Mouse (Mus musculus): ENCODE measurements around the gene Megf6.

Gene Megf6

GRCm38 (mm10) chr4:154211459-154211858 is 40.9 kb downstream of the Megf6 start:
- DNase-seq (ENCODE audit: low read depth, low spot score): no peak

- DNase-seq (ENCODE audit: low read depth, low spot score): no peak
Observed at GRCm38 (mm10) chr4:154213586-154213985, 43.1 kb downstream of the Megf6 start.

GRCm38 (mm10) chr4:154214075-154214474 is 43.5 kb downstream of the Megf6 start:
- no peak for DNase-seq (ENCODE audit: low read depth, low spot score)

GRCm38 (mm10) chr4:154217711-154218350 is 47.3 kb downstream of the Megf6 start:
- DNase-seq (ENCODE audit: low read depth, low spot score): no peak

- DNase-seq (ENCODE audit: low read depth, low spot score): no peak
Observed at GRCm38 (mm10) chr4:154222773-154223172, 52.2 kb downstream of the Megf6 start.

- DNase-seq (ENCODE audit: low read depth, low spot score): no peak
Observed at GRCm38 (mm10) chr4:154224267-154224969, 53.9 kb downstream of the Megf6 start.

- no peak for DNase-seq (ENCODE audit: low read depth, low spot score)
Observed at GRCm38 (mm10) chr4:154224970-154225309, 54.4 kb downstream of the Megf6 start.

- DNase-seq (ENCODE audit: low read depth, low spot score): no peak
Observed at GRCm38 (mm10) chr4:154226678-154227077, 56.1 kb downstream of the Megf6 start.

GRCm38 (mm10) chr4:154228336-154228735 is 57.8 kb downstream of the Megf6 start:
- DNase-seq (ENCODE audit: low read depth, low spot score): no peak

GRCm38 (mm10) chr4:154229569-154229968 is 59.0 kb downstream of the Megf6 start:
- DNase-seq (ENCODE audit: low read depth, low spot score): no peak

GRCm38 (mm10) chr4:154231380-154231779 is 60.9 kb downstream of the Megf6 start:
- no peak for DNase-seq (ENCODE audit: low read depth, low spot score)

- no peak for DNase-seq (ENCODE audit: low read depth, low spot score)
Observed at GRCm38 (mm10) chr4:154232295-154232694, 61.8 kb downstream of the Megf6 start.

GRCm38 (mm10) chr4:154236001-154236400 is 65.5 kb downstream of the Megf6 start:
- DNase-seq (ENCODE audit: low read depth, low spot score): no peak

GRCm38 (mm10) chr4:154236893-154237292 is 66.4 kb downstream of the Megf6 start:
- no peak for DNase-seq (ENCODE audit: low read depth, low spot score)

GRCm38 (mm10) chr4:154237306-154237705 is 66.8 kb downstream of the Megf6 start:
- DNase-seq (ENCODE audit: low read depth, low spot score): no peak

GRCm38 (mm10) chr4:154239199-154239598 is 68.7 kb downstream of the Megf6 start:
- DNase-seq (ENCODE audit: low read depth, low spot score): no peak

- no peak for DNase-seq (ENCODE audit: low read depth, low spot score)
Observed at GRCm38 (mm10) chr4:154240608-154241007, 70.1 kb downstream of the Megf6 start.

- DNase-seq (ENCODE audit: low read depth, low spot score): no peak
Observed at GRCm38 (mm10) chr4:154245342-154245741, 74.8 kb downstream of the Megf6 start.

GRCm38 (mm10) chr4:154246115-154247040 is 75.8 kb downstream of the Megf6 start:
- DNase-seq (ENCODE audit: low read depth, low spot score): peak; percentile 82

- DNase-seq (ENCODE audit: low read depth, low spot score): no peak
Observed at GRCm38 (mm10) chr4:154247207-154248091, 76.9 kb downstream of the Megf6 start.

- no peak for DNase-seq (ENCODE audit: low read depth, low spot score)
Observed at GRCm38 (mm10) chr4:154248092-154248805, 77.7 kb downstream of the Megf6 start.
